Mouse (Mus musculus) liver, embryonic 14.5 days (tissue): ENCODE results near the gene Mab21l3.

ENCODE experiments used
- CTCF ChIP-seq: IDR thresholded peaks from 2 replicates; pipeline ENCODE4 v1.5.1; 2016; ENCODE audit warnings: antibody characterized with exemption, low read depth, control low read depth
- EP300 ChIP-seq: IDR thresholded peaks from 2 replicates; pipeline ENCODE4 v1.6.1; 2016; ENCODE audit warnings: antibody characterized with exemption, low read depth

- TF ChIP-seq CTCF (no peak), EP300 (no peak)
These were observed 46.7 kb upstream of the Mab21l3 start for GRCm38 (mm10) chr3:101895376-101895910.
